Mouse (Mus musculus) central nervous system, embryonic 18 days (tissue): ENCODE measurements around the gene Akt1s1. TPM values are rescaled to one million over a fixed set of nuclear protein-coding genes. Genes with fewer than 3 reads are reported as not detected.

Experiments
- polyA plus RNA-seq: library from polyadenylated mRNA; depleted of rRNA; stranded (reverse); fragments of >200 nt; gene quantifications from 2 replicates; pipeline ENCODE4 v1.2.3, GENCODE M21; 2012; rRNA removed

Akt1s1 gene
- 98.0 and 109 TPM in 2 replicates for polyA plus RNA-seq

DNA sequence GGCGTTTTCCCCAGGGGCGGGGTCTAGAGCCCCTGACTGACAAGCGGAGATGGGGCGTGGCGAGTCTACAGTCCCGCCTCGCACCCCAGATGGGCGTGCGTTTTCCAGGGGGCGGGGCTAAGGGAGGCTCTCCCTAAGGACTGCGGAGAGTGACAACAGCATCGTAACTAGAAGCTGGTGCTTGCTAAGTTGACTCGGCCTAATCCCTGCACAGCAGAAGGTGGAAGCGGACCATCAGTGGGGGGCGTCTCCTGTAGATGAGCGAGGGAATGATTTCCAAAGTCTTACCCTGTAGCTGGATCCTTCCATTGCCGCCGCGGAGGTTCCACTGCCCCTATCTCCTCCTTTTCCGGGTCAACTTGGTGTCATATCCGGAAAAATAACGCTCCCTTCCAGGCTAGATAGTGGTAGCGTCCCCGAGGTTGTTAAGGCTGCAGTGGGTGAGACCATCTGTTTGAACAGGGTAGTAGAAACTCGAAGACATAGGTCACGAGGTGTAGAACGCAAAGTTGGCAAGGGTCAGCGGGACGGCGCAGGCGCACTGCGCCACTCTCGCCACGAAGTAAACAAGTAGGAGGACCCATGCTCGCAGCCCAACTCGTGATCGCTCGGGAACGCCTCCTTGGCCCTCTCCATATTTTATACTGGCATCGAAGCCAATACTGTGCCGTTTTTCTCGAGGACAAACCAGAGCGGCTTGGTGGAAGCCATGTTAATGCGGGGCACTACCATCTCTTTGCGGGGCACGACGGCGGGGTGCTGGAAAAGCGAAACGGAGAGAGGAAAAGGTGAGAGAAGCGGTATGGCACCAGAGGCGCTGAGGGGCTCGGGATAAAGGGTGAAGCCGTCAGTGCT, at the start of gene Akt1s1, which contains the start of gene Tbc1d17:
Gene Akt1s1 (plus strand): TSS at position 431 of the 855 bp plus-strand sequence.
Gene Tbc1d17 (minus strand): TSS at position 519 of the 855 bp plus-strand sequence.

GRCm38 (mm10) chr7:44815721-44816469, 32.9 kb upstream of the Akt1s1 start, which contains the start of the genes Nup62 and Il4i1:
Gene Nup62 (plus strand): TSS chr7:44816088.
Gene Il4i1 (plus strand): TSS chr7:44816387.

GRCm38 (mm10) chr7:44816470-44817021, 32.2 kb upstream of the Akt1s1 start, which contains the start of gene Atf5:
Gene Atf5 (minus strand): TSS chr7:44816658.

GRCm38 (mm10) chr7:44857042-44857552, 8.3 kb downstream of the Akt1s1 start, which contains the start of gene Pnkp:
Gene Pnkp (plus strand): TSS chr7:44857139.

GRCm38 (mm10) chr7:44869697-44870528, 21.1 kb downstream of the Akt1s1 start, which contains the start of gene Ptov1:
Gene Ptov1 (minus strand): TSS chr7:44869788.

GRCm38 (mm10) chr7:44892276-44892921, 43.6 kb downstream of the Akt1s1 start, which contains the start of gene Med25:
Gene Med25 (minus strand): TSS chr7:44892712.

DNA sequence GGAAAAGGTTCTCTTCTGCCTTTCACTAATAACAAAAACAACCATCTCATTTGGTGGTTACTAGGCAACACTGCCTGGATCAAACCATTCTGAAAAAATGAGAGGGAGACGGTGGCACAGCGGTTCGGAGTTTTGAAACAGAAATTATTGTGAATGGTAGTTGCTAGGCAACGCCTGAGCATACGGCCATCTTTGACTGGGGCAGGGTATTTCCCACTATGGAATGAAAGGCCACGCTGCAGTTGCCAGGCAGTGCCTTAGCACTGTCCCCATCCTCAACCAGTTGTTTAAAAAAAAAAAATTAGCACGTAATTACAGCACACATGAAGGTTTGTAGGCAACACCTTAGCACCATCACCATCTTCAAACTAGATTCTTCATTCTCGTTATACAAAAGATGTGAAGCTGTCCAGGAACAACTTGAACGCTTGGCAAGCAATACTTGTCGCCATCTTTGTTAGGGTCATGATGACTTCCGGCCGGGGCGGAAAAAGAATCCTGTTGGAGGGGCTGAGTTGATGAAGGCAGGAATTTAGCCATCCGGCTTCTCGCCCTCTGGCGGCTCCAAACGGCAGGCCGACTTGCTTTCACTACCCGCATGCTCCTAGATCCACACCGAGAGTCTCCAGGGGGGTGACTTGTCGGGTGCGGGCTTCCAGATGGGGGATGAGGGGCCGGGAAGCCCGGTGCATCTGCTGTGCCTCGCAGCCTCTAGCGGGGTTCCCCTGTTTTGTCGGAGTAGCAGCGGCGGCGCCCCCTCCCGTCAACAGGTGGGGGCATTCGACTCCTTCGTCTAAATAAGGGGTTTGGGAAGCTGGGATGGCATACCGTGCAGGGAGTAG, 47.0 kb downstream of the Akt1s1 start, which contains the start of gene Fuz:
Gene Fuz (plus strand): TSS at position 487 of the 842 bp plus-strand sequence.

Other genes with a start within 250 kb of the Akt1s1 start
- gene Myh14, start 178.1 kb upstream of the Akt1s1 start, polyA plus RNA-seq, result 2.2 and 2.8 TPM in 2 replicates
- not detected in 2 replicates for gene Izumo2, start 140.2 kb upstream of the Akt1s1 start, polyA plus RNA-seq
- 28.7 TPM in 2 replicates for gene Vrk3, start 100.6 kb upstream of the Akt1s1 start, polyA plus RNA-seq
- 1.2 and 1.3 TPM in 2 replicates for gene Zfp473, start 97.9 kb upstream of the Akt1s1 start, polyA plus RNA-seq
- 60.4 and 62.0 TPM in 2 replicates for gene Nup62, start 32.9 kb upstream of the Akt1s1 start, polyA plus RNA-seq
- 0.43 and 0.61 TPM in 2 replicates for gene Il4i1, start 32.6 kb upstream of the Akt1s1 start, polyA plus RNA-seq
- 15.3 and 17.9 TPM in 2 replicates for gene Atf5, start 32.3 kb upstream of the Akt1s1 start, polyA plus RNA-seq
- gene Tbc1d17, start 88 bp downstream of the Akt1s1 start, polyA plus RNA-seq, result 104 and 109 TPM in 2 replicates
- 31.5 and 33.3 TPM in 2 replicates for gene Pnkp, start 8.1 kb downstream of the Akt1s1 start, polyA plus RNA-seq
- gene Ptov1, start 20.8 kb downstream of the Akt1s1 start, polyA plus RNA-seq, result 560 and 658 TPM in 2 replicates
- gene Med25, start 43.7 kb downstream of the Akt1s1 start, polyA plus RNA-seq, result 135 and 146 TPM in 2 replicates
- 23.8 and 23.9 TPM in 2 replicates for gene Fuz, start 47.1 kb downstream of the Akt1s1 start, polyA plus RNA-seq
- 139 and 165 TPM in 2 replicates for gene Ap2a1, start 80.5 kb downstream of the Akt1s1 start, polyA plus RNA-seq
- 0.08 and 0.10 TPM in 2 replicates for gene Tsks, start 94.2 kb downstream of the Akt1s1 start, polyA plus RNA-seq
- gene Cpt1c, start 125.9 kb downstream of the Akt1s1 start, polyA plus RNA-seq, result 96.5 and 105 TPM in 2 replicates
- 861 and 874 TPM in 2 replicates for gene Prmt1, start 137.6 kb downstream of the Akt1s1 start, polyA plus RNA-seq
- gene Irf3, start 148.7 kb downstream of the Akt1s1 start, polyA plus RNA-seq, result 89.9 and 97.5 TPM in 2 replicates
- gene Bcl2l12, start 149.7 kb downstream of the Akt1s1 start, polyA plus RNA-seq, result 8.4 and 10.7 TPM in 2 replicates
- gene Scaf1, start 167.4 kb downstream of the Akt1s1 start, polyA plus RNA-seq, result 91.3 and 106 TPM in 2 replicates
- gene Rras, start 169.0 kb downstream of the Akt1s1 start, polyA plus RNA-seq, result 20.9 and 23.6 TPM in 2 replicates
- 9.9 and 13.2 TPM in 2 replicates for gene Prr12, start 203.9 kb downstream of the Akt1s1 start, polyA plus RNA-seq
- 74.9 and 77.9 TPM in 2 replicates for gene Nosip, start 213.4 kb downstream of the Akt1s1 start, polyA plus RNA-seq
- gene Prrg2, start 213.7 kb downstream of the Akt1s1 start, polyA plus RNA-seq, result 17.9 and 18.6 TPM in 2 replicates
- gene Rcn3, start 243.2 kb downstream of the Akt1s1 start, polyA plus RNA-seq, result 34.7 and 64.0 TPM in 2 replicates